Mouse (Mus musculus): ENCODE results near the gene Man1c1. TPM values are rescaled to one million over a fixed set of nuclear protein-coding genes. Genes with fewer than 3 reads are reported as not detected.

Gene Man1c1
- polyA plus RNA-seq, 1 experiment from 2014 or later = 4.4 TPM

- peak overlapping the region; percentile 45 for H3K9ac ChIP-seq (ENCODE audit: low read length)
- no peaks in the 10 kb centered on the region for H3K27me3 ChIP-seq (ENCODE audit: control insufficient read depth, insufficient read depth, low read length)
- H3K36me3 ChIP-seq (ENCODE audit: control insufficient read depth, insufficient read depth) = peaks cover 5% of the 10 kb centered on the region; the same call in 1 of the 2 replicates
- peak overlapping the region; percentile 51 for H3K4me2 ChIP-seq (ENCODE audit: low read depth, low read length)
- 9% methylated on average over 11 of the region's 11 CpGs for WGBS
- peak; percentile 84 for ATAC-seq (replicated peaks; ENCODE audit: extremely low read depth, insufficient read depth, low FRiP score)
- H3K4me3 ChIP-seq (ENCODE audit: low read length) = peak overlapping the region; percentile 9
- H3K27ac ChIP-seq (ENCODE audit: low read length) = peak overlapping the region; percentile 81
- H3K4me1 ChIP-seq (ENCODE audit: control insufficient read depth, insufficient read depth, low read length) = peaks cover 21% of the 10 kb centered on the region
- H3K9me3 ChIP-seq (replicated peaks; ENCODE audit: control insufficient read depth, low read length) = no peaks in the 10 kb centered on the region
Measured at GRCm38 (mm10) chr4:134579212-134579611, 124.9 kb downstream of the Man1c1 start.

GRCm38 (mm10) chr4:134578407-134578806, 125.7 kb downstream of the Man1c1 start:
- ATAC-seq (replicated peaks; ENCODE audit: extremely low read depth, insufficient read depth, low FRiP score) = 0 out of 2 replicates have a peak, but pooled peaks have one; percentile 29
- no peaks in the 10 kb centered on the region for H3K9me3 ChIP-seq (replicated peaks; ENCODE audit: control insufficient read depth, low read length)
- H3K9ac ChIP-seq (ENCODE audit: low read length) = no peak overlapping the region
- WGBS = 33% methylated on average over 5 of the region's 5 CpGs
- H3K27me3 ChIP-seq (ENCODE audit: control insufficient read depth, insufficient read depth, low read length) = no peaks in the 10 kb centered on the region
- H3K4me1 ChIP-seq (ENCODE audit: control insufficient read depth, insufficient read depth, low read length) = peaks cover 21% of the 10 kb centered on the region
- H3K36me3 ChIP-seq (ENCODE audit: control insufficient read depth, insufficient read depth) = peaks cover 6% of the 10 kb centered on the region; the same call in 1 of the 2 replicates
- no peak overlapping the region for H3K4me3 ChIP-seq (ENCODE audit: low read length)
- peak overlapping the region; percentile 81 for H3K27ac ChIP-seq (ENCODE audit: low read length)
- peak overlapping the region; percentile 51 for H3K4me2 ChIP-seq (ENCODE audit: low read depth, low read length)

- Histone ChIP-seq H3K36me3 (ENCODE audit: control insufficient read depth, insufficient read depth) (peaks cover 6% of the 10 kb centered on the region; the same call in 1 of the 2 replicates), H3K4me3 (ENCODE audit: low read length) (no peak overlapping the region), H3K27me3 (ENCODE audit: control insufficient read depth, insufficient read depth, low read length) (no peaks in the 10 kb centered on the region), H3K4me2 (ENCODE audit: low read depth, low read length) (no peak overlapping the region), H3K9ac (ENCODE audit: low read length) (no peak overlapping the region), H3K4me1 (ENCODE audit: control insufficient read depth, insufficient read depth, low read length) (peaks cover 21% of the 10 kb centered on the region), H3K27ac (ENCODE audit: low read length) (no peak overlapping the region), H3K9me3 (replicated peaks; ENCODE audit: control insufficient read depth, low read length) (no peaks in the 10 kb centered on the region)
- no peak for ATAC-seq (replicated peaks; ENCODE audit: extremely low read depth, insufficient read depth, low FRiP score)
- 91% methylated on average over 2 of the region's 2 CpGs for WGBS
Measured at GRCm38 (mm10) chr4:134577281-134577680, 126.8 kb downstream of the Man1c1 start.

GRCm38 (mm10) chr4:134575486-134575885, 128.6 kb downstream of the Man1c1 start:
- no peak overlapping the region for H3K4me2 ChIP-seq (ENCODE audit: low read depth, low read length)
- peaks cover 21% of the 10 kb centered on the region for H3K4me1 ChIP-seq (ENCODE audit: control insufficient read depth, insufficient read depth, low read length)
- no peak overlapping the region for H3K9ac ChIP-seq (ENCODE audit: low read length)
- H3K4me3 ChIP-seq (ENCODE audit: low read length) = no peak overlapping the region
- H3K36me3 ChIP-seq (ENCODE audit: control insufficient read depth, insufficient read depth) = peaks cover 5% of the 10 kb centered on the region; the same call in 1 of the 2 replicates
- H3K9me3 ChIP-seq (replicated peaks; ENCODE audit: control insufficient read depth, low read length) = no peaks in the 10 kb centered on the region
- ATAC-seq (replicated peaks; ENCODE audit: extremely low read depth, insufficient read depth, low FRiP score) = no peak
- no peaks in the 10 kb centered on the region for H3K27me3 ChIP-seq (ENCODE audit: control insufficient read depth, insufficient read depth, low read length)
- H3K27ac ChIP-seq (ENCODE audit: low read length) = no peak overlapping the region
- WGBS = 54% methylated on average over 11 of the region's 11 CpGs

- no peak overlapping the region for H3K4me2 ChIP-seq (ENCODE audit: low read depth, low read length)
- no peaks in the 10 kb centered on the region for H3K4me1 ChIP-seq (ENCODE audit: control insufficient read depth, insufficient read depth, low read length)
- no peak overlapping the region for H3K27ac ChIP-seq (ENCODE audit: low read length)
- H3K4me3 ChIP-seq (ENCODE audit: low read length) = no peak overlapping the region
- WGBS = 84% methylated on average over 24 of the region's 24 CpGs
- H3K9ac ChIP-seq (ENCODE audit: low read length) = no peak overlapping the region
- no peaks in the 10 kb centered on the region for H3K27me3 ChIP-seq (ENCODE audit: control insufficient read depth, insufficient read depth, low read length)
- no peaks in the 10 kb centered on the region for H3K9me3 ChIP-seq (replicated peaks; ENCODE audit: control insufficient read depth, low read length)
- no peak for ATAC-seq (replicated peaks; ENCODE audit: extremely low read depth, insufficient read depth, low FRiP score)
- peaks cover 4% of the 10 kb centered on the region; the same call in 1 of the 2 replicates for H3K36me3 ChIP-seq (ENCODE audit: control insufficient read depth, insufficient read depth)
Measured at GRCm38 (mm10) chr4:134572449-134573300, 131.4 kb downstream of the Man1c1 start.

- H3K4me1 ChIP-seq (ENCODE audit: control insufficient read depth, insufficient read depth, low read length) = no peaks in the 10 kb centered on the region
- no peak overlapping the region for H3K4me2 ChIP-seq (ENCODE audit: low read depth, low read length)
- no peaks in the 10 kb centered on the region for H3K27me3 ChIP-seq (ENCODE audit: control insufficient read depth, insufficient read depth, low read length)
- H3K27ac ChIP-seq (ENCODE audit: low read length) = no peak overlapping the region
- H3K9me3 ChIP-seq (replicated peaks; ENCODE audit: control insufficient read depth, low read length) = peaks cover 2% of the 10 kb centered on the region; the same call in 1 of the 2 replicates
- no peak overlapping the region for H3K4me3 ChIP-seq (ENCODE audit: low read length)
- no peak for ATAC-seq (replicated peaks; ENCODE audit: extremely low read depth, insufficient read depth, low FRiP score)
- 79% methylated on average over 14 of the region's 14 CpGs for WGBS
- peaks cover 4% of the 10 kb centered on the region; the same call in 1 of the 2 replicates for H3K36me3 ChIP-seq (ENCODE audit: control insufficient read depth, insufficient read depth)
- no peak overlapping the region for H3K9ac ChIP-seq (ENCODE audit: low read length)
Measured at GRCm38 (mm10) chr4:134570704-134571451, 133.2 kb downstream of the Man1c1 start.

GRCm38 (mm10) chr4:134569831-134570230, 134.3 kb downstream of the Man1c1 start:
- H3K9me3 ChIP-seq (replicated peaks; ENCODE audit: control insufficient read depth, low read length) = peaks cover 4% of the 10 kb centered on the region
- H3K27ac ChIP-seq (ENCODE audit: low read length) = no peak overlapping the region
- H3K4me3 ChIP-seq (ENCODE audit: low read length) = no peak overlapping the region
- 81% methylated on average over 8 of the region's 8 CpGs for WGBS
- no peaks in the 10 kb centered on the region for H3K27me3 ChIP-seq (ENCODE audit: control insufficient read depth, insufficient read depth, low read length)
- ATAC-seq (replicated peaks; ENCODE audit: extremely low read depth, insufficient read depth, low FRiP score) = no peak
- no peaks in the 10 kb centered on the region for H3K4me1 ChIP-seq (ENCODE audit: control insufficient read depth, insufficient read depth, low read length)
- no peak overlapping the region for H3K4me2 ChIP-seq (ENCODE audit: low read depth, low read length)
- peaks cover 13% of the 10 kb centered on the region for H3K36me3 ChIP-seq (ENCODE audit: control insufficient read depth, insufficient read depth)
- no peak overlapping the region for H3K9ac ChIP-seq (ENCODE audit: low read length)

- peaks cover 4% of the 10 kb centered on the region for H3K9me3 ChIP-seq (replicated peaks; ENCODE audit: control insufficient read depth, low read length)
Measured at GRCm38 (mm10) chr4:134569205-134569604, 134.9 kb downstream of the Man1c1 start.

More at GRCm38 (mm10) chr4:134569205-134569604, 134.9 kb downstream of the Man1c1 start:
- Histone ChIP-seq H3K4me3 (ENCODE audit: low read length) (no peak overlapping the region), H3K4me2 (ENCODE audit: low read depth, low read length) (no peak overlapping the region), H3K9ac (ENCODE audit: low read length) (no peak overlapping the region), H3K27ac (ENCODE audit: low read length) (no peak overlapping the region), H3K27me3 (ENCODE audit: control insufficient read depth, insufficient read depth, low read length) (no peaks in the 10 kb centered on the region), H3K36me3 (ENCODE audit: control insufficient read depth, insufficient read depth) (peaks cover 12% of the 10 kb centered on the region), H3K4me1 (ENCODE audit: control insufficient read depth, insufficient read depth, low read length) (no peaks in the 10 kb centered on the region)
- no peak for ATAC-seq (replicated peaks; ENCODE audit: extremely low read depth, insufficient read depth, low FRiP score)
- WGBS = 81% methylated on average over 6 of the region's 6 CpGs

All from heart, embryonic 16.5 days (tissue).